Mouse (Mus musculus): ENCODE measurements around the gene Xbp1. TPM values are rescaled to one million over a fixed set of nuclear protein-coding genes. Genes with fewer than 3 reads are reported as not detected.
A peak's percentile ranks its signal among the peaks of the same experiment; 100 is the strongest.

The Xbp1 gene
- polyA plus RNA-seq, 1 experiment from 2014 or later = 164 TPM

DNA sequence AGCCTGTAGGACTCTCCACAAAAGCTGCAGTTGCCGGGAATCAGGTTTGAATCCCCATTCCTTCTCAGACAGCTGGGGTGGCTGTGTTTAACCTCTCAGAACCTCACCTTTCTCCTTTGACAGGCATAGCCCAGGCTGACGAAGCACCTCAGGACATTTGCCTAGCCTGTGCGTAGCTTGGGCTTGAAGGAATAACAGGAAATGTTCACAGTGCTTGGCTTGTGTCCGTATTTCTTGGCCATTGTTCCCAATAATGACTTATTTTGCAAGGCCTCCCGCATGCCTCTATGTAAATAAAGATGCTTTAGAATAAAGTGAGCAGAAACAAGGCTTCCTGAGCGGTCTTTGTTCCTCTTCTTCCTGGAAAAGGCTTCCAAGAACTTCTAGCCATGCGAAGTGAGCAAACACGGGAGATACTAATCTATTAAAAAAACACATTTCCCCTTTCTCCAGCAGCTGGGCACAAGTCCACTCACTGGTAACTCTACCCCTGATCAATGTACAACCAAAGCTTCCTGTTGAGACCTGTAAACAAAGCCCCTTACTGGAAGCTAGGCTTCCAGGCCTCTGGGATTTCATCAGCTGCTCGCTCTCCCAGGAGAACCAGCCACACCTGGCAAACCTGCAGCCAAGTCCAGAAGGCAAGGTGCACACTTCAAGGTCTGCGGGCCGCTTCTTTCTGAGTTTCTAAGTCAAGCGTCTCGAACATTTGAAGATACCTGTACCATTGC, 21.4 kb upstream of the Xbp1 start:
- WGBS = 64% methylated on average over 13 of the region's 13 CpGs
- H3K27me3 ChIP-seq (ENCODE audit: control insufficient read depth, insufficient read depth, low read length) = no peaks in the 10 kb centered on the region
- no peak for ATAC-seq (ENCODE audit: insufficient number of reproducible peaks, insufficient read depth, low FRiP score, low read depth)

DNA sequence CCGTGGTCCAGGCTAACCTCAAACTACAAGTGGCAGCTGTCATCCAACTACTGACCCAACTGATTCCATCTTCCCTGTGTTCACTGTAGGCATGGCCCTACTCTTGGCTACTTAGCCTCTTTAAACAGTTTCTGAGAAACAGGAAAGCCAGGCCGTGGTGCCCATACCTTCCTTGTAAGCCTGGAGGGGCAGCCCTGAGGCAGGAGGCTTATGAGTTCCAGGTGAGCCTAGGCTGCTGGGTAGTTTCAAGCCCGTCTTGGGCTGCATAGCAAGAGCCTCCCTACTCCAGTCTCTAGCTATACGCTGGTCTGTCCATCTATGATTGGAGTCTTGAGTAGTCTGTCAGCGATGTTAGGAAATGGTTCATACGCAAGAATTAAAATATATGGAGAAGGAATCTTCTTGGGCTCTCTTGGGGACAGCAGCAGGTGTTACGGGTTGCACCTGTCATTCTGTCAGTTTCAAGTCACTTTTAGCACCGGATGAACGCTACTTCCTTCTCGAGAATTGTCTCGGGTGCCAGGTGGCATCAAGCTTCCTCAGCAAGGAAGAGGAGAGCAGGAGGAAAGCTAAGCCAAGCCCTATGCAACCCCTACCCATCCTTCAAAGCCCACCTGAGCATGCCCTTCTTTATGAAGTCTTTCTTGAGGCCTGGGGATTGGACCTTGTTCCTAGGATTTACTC, 20.4 kb upstream of the Xbp1 start:
- no peaks in the 10 kb centered on the region for H3K36me3 ChIP-seq (ENCODE audit: control insufficient read depth, insufficient read depth, low read length)
- ATAC-seq (ENCODE audit: insufficient number of reproducible peaks, insufficient read depth, low FRiP score, low read depth) = no peak
- no peak overlapping the region for H3K4me3 ChIP-seq (ENCODE audit: low read depth, low read length)
- no peak overlapping the region for H3K4me2 ChIP-seq (replicated peaks; ENCODE audit: low read depth, low read length)
- H3K27me3 ChIP-seq (ENCODE audit: control insufficient read depth, insufficient read depth, low read length) = no peaks in the 10 kb centered on the region
- no peak overlapping the region for H3K9ac ChIP-seq (replicated peaks; ENCODE audit: low read depth, low read length)
- WGBS = 81% methylated on average over 11 of the region's 11 CpGs
- H3K27ac ChIP-seq (ENCODE audit: low read length) = no peak overlapping the region; the same call in 1 of the 2 replicates
- H3K4me1 ChIP-seq (ENCODE audit: control insufficient read depth, insufficient read depth, low read length) = no peaks in the 10 kb centered on the region
- H3K9me3 ChIP-seq (ENCODE audit: control insufficient read depth, low read depth, low read length) = no peaks in the 10 kb centered on the region

More for the DNA sequence above, 21.4 kb upstream of the Xbp1 start:
- no peak overlapping the region for H3K4me3 ChIP-seq (ENCODE audit: low read depth, low read length)
- H3K9me3 ChIP-seq (ENCODE audit: control insufficient read depth, low read depth, low read length) = no peaks in the 10 kb centered on the region
- no peaks in the 10 kb centered on the region for H3K4me1 ChIP-seq (ENCODE audit: control insufficient read depth, insufficient read depth, low read length)
- H3K4me2 ChIP-seq (replicated peaks; ENCODE audit: low read depth, low read length) = no peak overlapping the region
- no peaks in the 10 kb centered on the region for H3K36me3 ChIP-seq (ENCODE audit: control insufficient read depth, insufficient read depth, low read length)
- H3K27ac ChIP-seq (ENCODE audit: low read length) = peak overlapping the region; percentile 75; the same call in 1 of the 2 replicates
- H3K9ac ChIP-seq (replicated peaks; ENCODE audit: low read depth, low read length) = no peak overlapping the region

DNA sequence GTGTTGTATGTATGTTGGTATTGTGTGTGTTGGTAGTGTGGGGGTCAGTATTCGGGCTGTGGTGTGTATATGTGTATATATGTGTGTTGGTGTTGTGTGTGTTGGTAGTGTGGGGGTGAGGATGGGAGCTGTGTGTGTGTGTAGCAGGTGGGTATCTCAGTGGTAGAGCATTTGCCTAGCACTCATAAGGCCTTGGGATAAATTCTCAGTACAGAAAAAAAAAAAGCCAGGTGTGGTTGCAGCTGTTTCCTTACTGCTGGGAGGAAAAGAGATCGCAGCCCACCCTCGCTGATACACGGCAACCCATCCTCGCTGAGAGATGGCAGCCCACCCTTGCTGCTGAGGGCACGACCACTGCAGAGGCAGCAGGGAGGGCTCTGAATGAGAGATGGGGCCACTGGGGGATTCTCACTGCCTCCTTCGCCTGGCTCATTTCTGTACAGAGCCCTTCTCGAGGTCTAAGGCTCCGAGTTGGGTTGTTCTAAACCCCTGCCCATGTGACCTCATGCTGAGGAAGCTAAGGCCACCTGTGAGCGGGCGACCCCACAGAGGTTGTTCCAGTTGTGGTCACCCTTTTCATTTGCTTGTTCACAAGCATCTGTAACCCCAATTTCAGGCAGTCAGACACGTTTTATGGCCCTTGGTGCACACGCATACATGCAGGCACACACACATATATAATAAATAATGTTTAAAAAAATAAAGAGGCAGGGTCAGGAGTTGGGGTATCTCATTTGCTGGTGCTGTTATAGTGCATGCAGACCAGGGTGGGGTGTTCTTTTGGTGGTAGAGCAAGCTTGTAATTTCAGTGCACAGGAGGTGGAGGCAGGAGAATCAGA, 19.3 kb upstream of the Xbp1 start:
- ATAC-seq (ENCODE audit: insufficient number of reproducible peaks, insufficient read depth, low FRiP score, low read depth) = no peak
- H3K4me3 ChIP-seq (ENCODE audit: low read depth, low read length) = no peak overlapping the region
- H3K27me3 ChIP-seq (ENCODE audit: control insufficient read depth, insufficient read depth, low read length) = no peaks in the 10 kb centered on the region
- no peak overlapping the region for H3K9ac ChIP-seq (replicated peaks; ENCODE audit: low read depth, low read length)
- H3K27ac ChIP-seq (ENCODE audit: low read length) = no peak overlapping the region
- no peak overlapping the region for H3K4me2 ChIP-seq (replicated peaks; ENCODE audit: low read depth, low read length)
- H3K36me3 ChIP-seq (ENCODE audit: control insufficient read depth, insufficient read depth, low read length) = no peaks in the 10 kb centered on the region
- no peaks in the 10 kb centered on the region for H3K9me3 ChIP-seq (ENCODE audit: control insufficient read depth, low read depth, low read length)
- H3K4me1 ChIP-seq (ENCODE audit: control insufficient read depth, insufficient read depth, low read length) = no peaks in the 10 kb centered on the region
- WGBS = 70% methylated on average over 13 of the region's 13 CpGs

DNA sequence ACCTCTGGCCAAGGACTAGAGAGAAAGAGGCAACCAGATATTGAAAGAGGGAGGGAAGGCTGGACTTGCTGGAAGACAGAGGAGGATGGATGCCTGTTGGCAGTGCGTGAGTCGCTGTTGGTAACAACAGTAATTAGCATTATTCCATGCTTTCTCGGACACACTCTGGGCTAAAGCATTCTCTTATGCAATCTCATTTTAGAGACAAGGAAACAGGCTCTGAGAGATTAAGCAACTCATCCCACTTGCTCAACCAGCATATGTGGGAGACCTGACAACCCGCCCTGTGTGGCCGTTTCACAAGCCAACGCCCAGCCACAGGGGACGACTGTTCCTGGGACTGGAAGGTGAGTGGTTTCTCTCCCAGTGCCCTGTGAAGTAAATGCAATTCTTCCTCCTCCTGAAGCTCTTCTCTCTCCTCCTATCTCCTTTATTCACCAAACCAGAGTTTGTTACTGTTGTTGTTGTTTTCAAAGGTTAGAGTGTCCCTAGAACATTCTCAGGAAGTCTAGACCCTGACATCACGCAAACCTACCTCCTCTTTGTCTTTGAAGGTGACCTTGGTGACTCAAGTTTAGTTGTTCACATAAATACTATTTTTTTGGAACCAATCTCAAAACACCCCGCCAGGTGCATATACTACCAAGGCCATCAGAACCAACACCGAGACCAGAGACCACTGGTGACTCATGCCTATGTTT, 18.0 kb upstream of the Xbp1 start:
- Histone ChIP-seq H3K4me3 (ENCODE audit: low read depth, low read length) (no peak overlapping the region), H3K4me1 (ENCODE audit: control insufficient read depth, insufficient read depth, low read length) (no peaks in the 10 kb centered on the region), H3K9ac (replicated peaks; ENCODE audit: low read depth, low read length) (no peak overlapping the region), H3K27me3 (ENCODE audit: control insufficient read depth, insufficient read depth, low read length) (no peaks in the 10 kb centered on the region), H3K36me3 (ENCODE audit: control insufficient read depth, insufficient read depth, low read length) (no peaks in the 10 kb centered on the region), H3K9me3 (ENCODE audit: control insufficient read depth, low read depth, low read length) (no peaks in the 10 kb centered on the region), H3K4me2 (replicated peaks; ENCODE audit: low read depth, low read length) (no peak overlapping the region), H3K27ac (ENCODE audit: low read length) (no peak overlapping the region)
- WGBS = 84% methylated on average over 10 of the region's 10 CpGs
- ATAC-seq (ENCODE audit: insufficient number of reproducible peaks, insufficient read depth, low FRiP score, low read depth) = no peak

DNA sequence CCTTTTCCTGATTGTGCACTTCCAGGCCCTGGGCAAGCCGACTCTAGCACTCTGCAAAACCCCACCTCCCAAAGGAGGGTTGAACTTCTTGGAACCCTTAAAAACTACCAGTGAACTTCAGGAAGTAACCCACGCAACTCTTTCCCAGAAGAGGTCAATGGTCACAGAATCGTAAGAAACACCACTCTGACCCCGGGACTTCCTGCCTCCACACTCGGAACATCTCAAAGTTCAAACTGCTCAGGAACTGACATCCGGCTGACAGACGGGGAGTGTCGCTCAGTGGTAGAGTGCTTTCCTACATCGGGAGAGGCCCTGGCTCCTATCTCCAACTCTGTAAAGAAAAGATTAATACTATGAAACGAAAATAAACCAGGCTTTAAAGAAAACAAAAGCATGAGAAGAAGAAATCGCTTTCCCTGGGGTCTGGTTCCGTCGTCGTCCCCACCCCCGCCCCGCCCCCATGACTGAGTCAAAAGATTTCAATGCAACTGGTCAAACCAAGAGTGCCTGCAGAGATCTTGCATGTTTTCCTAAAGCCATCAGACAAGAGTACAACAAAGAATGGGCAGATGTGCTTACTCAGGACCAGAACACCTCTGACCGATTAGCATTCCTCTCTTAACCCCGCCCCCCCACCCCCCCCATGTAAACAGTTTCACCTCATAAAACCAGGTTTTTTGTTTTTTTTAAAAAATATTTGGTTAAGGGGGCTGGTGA, 14.4 kb upstream of the Xbp1 start:
- Histone ChIP-seq H3K9me3 (ENCODE audit: control insufficient read depth, low read depth, low read length) (no peaks in the 10 kb centered on the region), H3K4me3 (ENCODE audit: low read depth, low read length) (peak overlapping the region; percentile 15; the same call in 1 of the 2 replicates), H3K27ac (ENCODE audit: low read length) (0 out of 2 replicates have a peak overlapping the region, but pooled peaks have one; percentile 39), H3K9ac (replicated peaks; ENCODE audit: low read depth, low read length) (no peak overlapping the region; the same call in 1 of the 2 replicates), H3K27me3 (ENCODE audit: control insufficient read depth, insufficient read depth, low read length) (no peaks in the 10 kb centered on the region), H3K4me2 (replicated peaks; ENCODE audit: low read depth, low read length) (peak overlapping the region; percentile 36; the same call in 1 of the 2 replicates), H3K4me1 (ENCODE audit: control insufficient read depth, insufficient read depth, low read length) (no peaks in the 10 kb centered on the region), H3K36me3 (ENCODE audit: control insufficient read depth, insufficient read depth, low read length) (no peaks in the 10 kb centered on the region)
- WGBS = 19% methylated on average over 18 of the region's 18 CpGs
- peak; percentile 37; the same call in 1 of the 2 replicates for ATAC-seq (ENCODE audit: insufficient number of reproducible peaks, insufficient read depth, low FRiP score, low read depth)

DNA sequence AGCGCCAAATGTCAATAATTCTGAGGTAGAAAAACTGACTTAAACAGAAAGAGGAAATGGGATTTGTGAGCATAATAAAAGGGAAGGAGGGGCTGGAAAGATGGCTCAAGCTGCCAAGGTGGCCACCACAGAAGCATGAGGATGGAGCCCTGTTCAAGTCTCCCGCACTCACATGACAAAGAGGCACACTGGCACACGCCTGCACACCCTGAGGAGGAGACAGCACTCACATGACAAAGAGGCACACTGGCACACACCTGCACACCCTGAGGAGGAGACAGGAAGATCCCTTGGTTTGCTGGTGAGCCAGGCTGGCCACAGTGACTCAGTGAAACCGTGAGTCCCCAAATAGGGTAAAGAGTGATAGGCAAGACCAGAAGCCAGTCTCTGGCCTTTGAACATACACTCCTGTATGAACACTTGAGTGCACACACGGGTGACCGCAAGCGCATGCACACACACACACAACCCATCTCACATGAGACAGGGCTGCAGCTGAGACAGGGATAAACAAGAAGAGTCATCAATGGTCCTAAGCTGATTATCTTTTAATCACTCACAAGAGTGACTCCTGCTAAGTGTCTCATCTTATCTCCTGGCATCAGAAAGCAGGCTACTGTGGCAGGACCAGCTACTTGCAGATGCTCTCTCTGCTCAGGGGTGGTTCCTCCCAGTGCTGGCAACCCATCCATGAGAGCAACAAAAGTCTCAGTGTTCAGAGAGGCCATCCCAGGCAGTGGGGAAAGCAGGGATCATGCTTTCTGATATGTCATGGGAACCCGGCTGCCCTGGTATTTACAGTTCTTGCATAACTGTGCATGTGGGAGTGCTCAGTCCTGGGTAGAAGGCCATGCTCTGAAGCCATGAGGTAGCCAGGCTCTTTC, 11.0 kb upstream of the Xbp1 start:
- Histone ChIP-seq H3K27ac (ENCODE audit: low read length) (no peak overlapping the region), H3K9me3 (ENCODE audit: control insufficient read depth, low read depth, low read length) (no peaks in the 10 kb centered on the region), H3K4me2 (replicated peaks; ENCODE audit: low read depth, low read length) (no peak overlapping the region), H3K9ac (replicated peaks; ENCODE audit: low read depth, low read length) (no peak overlapping the region), H3K27me3 (ENCODE audit: control insufficient read depth, insufficient read depth, low read length) (no peaks in the 10 kb centered on the region), H3K36me3 (ENCODE audit: control insufficient read depth, insufficient read depth, low read length) (no peaks in the 10 kb centered on the region), H3K4me1 (ENCODE audit: control insufficient read depth, insufficient read depth, low read length) (no peaks in the 10 kb centered on the region), H3K4me3 (ENCODE audit: low read depth, low read length) (no peak overlapping the region)
- ATAC-seq (ENCODE audit: insufficient number of reproducible peaks, insufficient read depth, low FRiP score, low read depth) = no peak
- 81% methylated on average over 8 of the region's 8 CpGs for WGBS

DNA sequence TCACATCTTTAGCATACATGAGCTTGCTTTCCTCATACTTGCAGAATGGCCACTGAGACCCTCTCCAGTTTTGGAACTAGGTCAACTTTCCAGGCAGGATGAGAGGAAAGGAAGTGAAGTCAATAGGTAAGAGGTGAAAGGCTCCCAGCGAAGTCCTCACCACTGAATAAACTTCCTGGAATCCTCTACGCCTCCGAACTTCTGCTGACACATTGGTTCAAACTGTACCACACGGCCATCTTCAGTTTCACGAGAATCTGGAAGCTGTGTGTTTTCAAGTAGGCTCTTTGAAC, 10.4 kb upstream of the Xbp1 start:
- no peak overlapping the region for H3K9ac ChIP-seq (replicated peaks; ENCODE audit: low read depth, low read length)
- H3K27ac ChIP-seq (ENCODE audit: low read length) = no peak overlapping the region
- H3K4me2 ChIP-seq (replicated peaks; ENCODE audit: low read depth, low read length) = no peak overlapping the region

More for the DNA sequence above, 10.4 kb upstream of the Xbp1 start:
- no peak for ATAC-seq (ENCODE audit: insufficient number of reproducible peaks, insufficient read depth, low FRiP score, low read depth)
- WGBS = 68% methylated on average over 5 of the region's 5 CpGs
- Histone ChIP-seq H3K27me3 (ENCODE audit: control insufficient read depth, insufficient read depth, low read length) (no peaks in the 10 kb centered on the region), H3K4me3 (ENCODE audit: low read depth, low read length) (no peak overlapping the region), H3K4me1 (ENCODE audit: control insufficient read depth, insufficient read depth, low read length) (no peaks in the 10 kb centered on the region), H3K36me3 (ENCODE audit: control insufficient read depth, insufficient read depth, low read length) (no peaks in the 10 kb centered on the region), H3K9me3 (ENCODE audit: control insufficient read depth, low read depth, low read length) (no peaks in the 10 kb centered on the region)
